Mouse (Mus musculus) midbrain, embryonic 15.5 days (tissue): ENCODE results near the gene Cdc14a. TPM values are rescaled to one million over a fixed set of nuclear protein-coding genes. Genes with fewer than 3 reads are reported as not detected.
"Not testable (repeated sequence)": the region's sequence is repeated elsewhere in the genome, so short reads cannot be mapped to it uniquely, and the experiment has no call there.

ENCODE experiments used
- ATAC-seq: fragments of 200-750 bp; cut with Nextera tagmentation; replicated peaks from 2 replicates; pipeline ENCODE4 v1.8.0; 2017; ENCODE audit warnings: moderate TSS enrichment
- H3K27ac ChIP-seq: fragments of 300-500 bp; sonication (generic); 2 replicates; pipeline ENCODE4 v1.5.1; 2015; ENCODE audit warnings: mild to moderate bottlenecking, inconsistent platforms
- H3K27me3 ChIP-seq: fragments of 300-500 bp; sonication (generic); replicated peaks from 2 replicates; pipeline ENCODE4 v1.6.1; 2015; ENCODE audit warnings: inconsistent platforms
- H3K36me3 ChIP-seq: fragments of 300-500 bp; sonication (generic); replicated peaks from 2 replicates; pipeline ENCODE4 v1.6.1; 2015; ENCODE audit warnings: inconsistent platforms
- H3K4me1 ChIP-seq: fragments of 300-500 bp; sonication (generic); 2 replicates; pipeline ENCODE4 v1.6.1; 2015; ENCODE audit warnings: inconsistent platforms
- H3K4me2 ChIP-seq: fragments of 300-500 bp; sonication (generic); 2 replicates; pipeline ENCODE4 v1.6.1; 2015; ENCODE audit warnings: inconsistent platforms, mild to moderate bottlenecking, moderate library complexity
- H3K4me3 ChIP-seq: fragments of 300-500 bp; sonication (generic); 2 replicates; pipeline ENCODE4 v1.5.1; 2015; ENCODE audit warnings: mild to moderate bottlenecking, inconsistent platforms
- H3K9ac ChIP-seq: fragments of 300-500 bp; sonication (generic); 2 replicates; pipeline ENCODE4 v1.6.1; 2015; ENCODE audit warnings: mild to moderate bottlenecking, inconsistent platforms
- H3K9me3 ChIP-seq: fragments of 300-500 bp; sonication (generic); 2 replicates; pipeline ENCODE4 v1.6.1; 2016; ENCODE audit warnings: inconsistent platforms
- WGBS: fragments of 180-500 bp; shearing (Covaris S2); methylation state at CpG from one replicate; pipeline ENCODE4 v1.1.7; 2015; ENCODE audit warnings: mixed read lengths; 5-methylcytosine and 5-hydroxymethylcytosine counted together
- polyA plus RNA-seq: library from polyadenylated mRNA; unstranded; fragments of >200 nt; fragmentation: Nextera tagmentation; extraction: Ambion mirVana; gene quantifications from 2 replicates; pipeline ENCODE4 v1.2.1, GENCODE M21; 2015

Cdc14a gene
- polyA plus RNA-seq, 1 experiment from 2014 or later = 3.3 TPM

DNA sequence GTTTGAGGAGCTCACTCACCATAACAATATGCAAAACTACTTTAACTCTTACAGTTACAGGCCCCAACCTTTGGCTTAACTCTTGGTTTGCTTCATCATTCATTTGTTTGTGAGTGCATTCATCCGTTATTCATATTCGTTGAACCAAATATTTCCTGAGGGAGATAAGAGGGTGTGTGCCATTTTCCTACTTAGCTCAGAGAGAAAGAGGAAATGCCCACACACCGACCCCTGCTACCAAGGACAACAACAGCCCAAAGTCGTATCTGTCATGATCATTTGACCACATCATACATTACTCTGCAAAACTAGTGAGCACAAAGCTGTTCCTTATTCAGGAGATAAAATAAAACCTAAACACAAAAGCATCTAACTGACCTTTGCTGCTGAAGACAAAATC, 66.7 kb downstream of the Cdc14a start:
- H3K9ac ChIP-seq = no peak overlapping the region
- H3K36me3 ChIP-seq = no peaks in the 10 kb centered on the region
- no peaks in the 10 kb centered on the region for H3K4me1 ChIP-seq
- H3K9me3 ChIP-seq = no peaks in the 10 kb centered on the region
- H3K27ac ChIP-seq = no peak overlapping the region
- H3K27me3 ChIP-seq = no peaks in the 10 kb centered on the region
- H3K4me2 ChIP-seq = no peak overlapping the region
- no peak for ATAC-seq
- 82% methylated on average over 4 of the region's 4 CpGs for WGBS
- no peak overlapping the region for H3K4me3 ChIP-seq

DNA sequence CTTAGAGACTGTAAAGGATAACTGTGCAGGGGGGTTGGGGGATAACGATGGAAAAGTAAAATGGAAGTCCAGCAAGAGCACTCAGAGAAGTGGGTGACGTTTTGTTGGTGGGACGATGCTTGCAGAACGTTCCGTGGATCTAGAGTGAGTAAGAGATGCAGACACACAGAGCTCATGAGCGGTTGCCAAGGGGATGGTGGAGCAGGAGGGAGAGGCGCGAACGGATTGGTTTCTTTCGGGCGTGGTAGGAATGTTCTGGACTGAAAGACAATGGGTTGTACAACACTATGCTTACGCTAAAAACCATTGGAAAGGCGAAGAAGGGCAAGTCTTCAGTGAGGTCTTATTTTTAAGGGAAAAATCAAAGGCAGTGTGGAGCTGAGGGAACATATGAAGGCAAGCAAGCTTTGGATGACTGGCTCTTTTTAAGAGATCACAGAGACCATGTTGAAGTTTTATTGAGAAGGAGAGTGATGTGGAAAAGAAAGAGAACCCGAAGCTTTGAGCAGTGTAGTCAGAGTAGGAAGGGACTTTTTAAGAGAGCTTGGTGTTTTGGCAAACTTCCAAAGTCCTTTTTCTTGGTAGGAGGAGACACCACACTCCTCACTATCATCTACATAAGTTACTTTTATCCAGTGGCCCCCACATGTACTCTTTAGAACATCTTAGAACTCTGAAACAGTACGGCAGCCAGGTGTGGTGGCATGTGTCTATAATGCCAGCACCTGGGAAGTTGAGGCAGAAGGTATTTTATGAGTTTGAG, 68.6 kb downstream of the Cdc14a start:
- no peaks in the 10 kb centered on the region for H3K4me1 ChIP-seq
- H3K4me3 ChIP-seq = no peak overlapping the region
- H3K27ac ChIP-seq = no peak overlapping the region
- ATAC-seq = no peak
- 90% methylated on average over 15 of the region's 15 CpGs for WGBS
- no peak overlapping the region for H3K4me2 ChIP-seq
- H3K9me3 ChIP-seq = no peaks in the 10 kb centered on the region
- no peaks in the 10 kb centered on the region for H3K36me3 ChIP-seq
- H3K9ac ChIP-seq = no peak overlapping the region
- no peaks in the 10 kb centered on the region for H3K27me3 ChIP-seq

DNA sequence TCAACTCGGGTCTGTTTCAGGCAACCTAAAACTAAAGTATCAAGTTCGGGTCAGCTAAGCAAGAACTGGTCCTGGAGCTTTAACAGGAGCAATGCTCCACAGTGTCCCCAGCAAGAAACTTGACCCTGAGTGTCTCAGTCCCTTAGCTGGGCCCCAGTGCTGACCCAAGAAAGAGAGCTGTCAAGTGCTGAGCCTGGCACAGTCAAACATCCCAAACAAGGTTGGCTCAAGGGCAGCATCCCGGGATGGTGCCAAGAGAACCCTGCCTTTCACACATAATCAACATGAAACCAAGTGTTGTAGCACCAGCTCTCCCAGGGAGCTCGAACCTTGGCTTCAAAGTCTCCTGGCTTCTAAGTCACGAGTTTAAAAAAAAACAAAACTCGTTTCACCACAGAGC, 71.3 kb downstream of the Cdc14a start:
- H3K36me3 ChIP-seq = no peaks in the 10 kb centered on the region
- no peak overlapping the region for H3K9ac ChIP-seq
- H3K9me3 ChIP-seq = no peaks in the 10 kb centered on the region
- H3K27ac ChIP-seq = no peak overlapping the region
- no peak overlapping the region for H3K4me2 ChIP-seq
- no peaks in the 10 kb centered on the region for H3K27me3 ChIP-seq
- 85% methylated on average over 6 of the region's 6 CpGs for WGBS
- no peak for ATAC-seq
- no peaks in the 10 kb centered on the region for H3K4me1 ChIP-seq
- H3K4me3 ChIP-seq = no peak overlapping the region

DNA sequence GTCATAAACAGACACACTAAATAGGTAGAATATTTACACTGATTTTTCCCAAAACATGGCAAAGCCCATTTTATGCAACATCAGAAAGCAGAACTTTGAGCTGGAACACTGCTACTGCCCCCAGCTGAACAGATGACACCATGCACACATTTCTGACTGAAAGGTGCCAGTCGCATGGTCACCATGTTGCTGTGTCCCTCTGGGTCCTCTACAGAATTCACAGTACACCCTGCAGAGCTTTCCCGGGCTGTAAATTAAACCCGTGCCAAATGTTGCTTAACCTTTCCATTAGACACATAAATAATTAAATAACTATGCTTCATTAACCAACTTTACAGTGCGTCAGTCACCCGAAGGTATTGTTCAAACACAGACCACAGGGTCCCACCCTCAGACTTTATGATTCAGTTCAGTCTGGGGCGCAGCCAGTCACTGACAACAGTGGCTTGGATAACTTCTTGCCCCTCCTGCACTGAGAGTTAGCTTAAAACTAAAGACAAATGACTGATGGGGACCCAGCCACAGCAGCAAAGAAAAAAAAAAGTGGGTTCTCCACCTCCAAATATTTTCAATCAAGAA, 73.4 kb downstream of the Cdc14a start:
- Histone ChIP-seq H3K9ac (no peak overlapping the region), H3K4me1 (no peaks in the 10 kb centered on the region), H3K36me3 (no peaks in the 10 kb centered on the region), H3K9me3 (no peaks in the 10 kb centered on the region), H3K4me3 (no peak overlapping the region), H3K27me3 (no peaks in the 10 kb centered on the region), H3K4me2 (no peak overlapping the region), H3K27ac (no peak overlapping the region)
- 76% methylated on average over 6 of the region's 6 CpGs for WGBS
- no peak for ATAC-seq

DNA sequence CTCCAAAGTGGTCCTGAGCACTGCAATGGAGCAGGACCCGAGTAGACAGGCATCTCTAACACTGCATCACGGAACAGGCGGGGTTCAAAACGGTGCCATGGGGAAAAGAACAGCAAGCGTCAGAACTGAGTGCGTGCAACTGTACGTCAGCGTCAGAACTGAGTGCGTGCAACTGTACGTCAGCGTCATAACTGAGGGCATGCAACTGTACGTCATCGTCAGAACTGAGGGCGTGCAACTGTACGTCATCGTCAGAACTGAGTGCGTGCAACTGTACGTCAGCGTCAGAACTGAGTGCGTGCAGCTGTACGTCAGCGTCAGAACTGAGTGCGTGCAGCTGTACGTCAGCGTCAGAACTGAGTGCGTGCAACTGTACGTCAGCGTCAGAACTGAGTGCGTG, 76.3 kb downstream of the Cdc14a start:
- not testable (repeated sequence) for H3K4me1 ChIP-seq, H3K27me3 ChIP-seq
- 97% methylated on average over 29 of the region's 29 CpGs for WGBS

DNA sequence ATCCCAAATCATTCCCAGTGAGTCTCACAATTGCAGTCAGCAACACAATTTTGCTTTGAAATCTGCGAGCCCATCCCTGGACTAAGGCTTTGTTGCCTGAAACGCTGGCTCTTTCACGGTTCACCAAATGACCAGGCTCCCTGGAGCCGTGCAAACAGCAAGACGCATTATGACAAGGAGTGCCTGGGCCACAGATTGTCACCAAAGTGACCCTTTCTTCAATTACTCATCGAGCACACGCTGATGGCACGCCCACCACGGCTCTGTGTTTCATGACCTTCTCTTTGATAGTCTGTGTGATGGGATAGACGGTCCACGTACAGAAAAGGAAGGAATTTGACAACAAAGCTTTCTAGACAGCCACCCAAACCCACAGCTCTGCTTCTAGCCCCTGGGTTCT, 78.6 kb downstream of the Cdc14a start:
- Histone ChIP-seq H3K4me1 (no peaks in the 10 kb centered on the region), H3K27me3 (no peaks in the 10 kb centered on the region), H3K4me3 (no peak overlapping the region), H3K9ac (no peak overlapping the region), H3K9me3 (no peaks in the 10 kb centered on the region), H3K36me3 (no peaks in the 10 kb centered on the region), H3K4me2 (no peak overlapping the region), H3K27ac (no peak overlapping the region)
- 70% methylated on average over 11 of the region's 11 CpGs for WGBS
- 0 out of 2 replicates have a peak, but pooled peaks have one; percentile 32 for ATAC-seq

More for the DNA sequence above, 76.3 kb downstream of the Cdc14a start:
- H3K4me2 ChIP-seq, H3K36me3 ChIP-seq, H3K27ac ChIP-seq, H3K9me3 ChIP-seq, H3K9ac ChIP-seq, ATAC-seq, H3K4me3 ChIP-seq: not testable (repeated sequence)

DNA sequence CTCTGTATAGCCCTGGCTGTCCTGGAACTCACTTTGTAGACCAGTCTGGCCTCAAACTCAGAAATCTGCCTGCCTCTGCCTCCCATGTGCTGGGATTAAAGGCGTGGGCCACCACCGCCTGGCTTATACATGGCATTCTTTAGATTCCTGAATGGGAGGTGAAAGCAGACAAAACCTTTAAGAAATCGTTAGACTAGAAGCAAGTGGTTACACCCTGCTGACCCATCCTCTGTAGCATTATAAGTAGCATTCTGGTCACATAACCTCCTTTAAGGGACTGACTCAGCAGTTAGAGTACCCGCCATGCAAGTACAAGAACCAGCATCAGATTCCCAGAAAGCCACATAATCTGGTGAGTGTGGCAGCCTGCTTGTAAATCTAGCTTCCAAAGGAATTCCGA, 81.6 kb downstream of the Cdc14a start:
- H3K4me1 ChIP-seq = no peaks in the 10 kb centered on the region
- no peak overlapping the region for H3K4me2 ChIP-seq
- H3K27ac ChIP-seq = no peak overlapping the region
- no peak overlapping the region for H3K9ac ChIP-seq
- no peaks in the 10 kb centered on the region for H3K9me3 ChIP-seq
- H3K27me3 ChIP-seq = no peaks in the 10 kb centered on the region
- 90% methylated on average over 5 of the region's 5 CpGs for WGBS
- H3K4me3 ChIP-seq = no peak overlapping the region
- H3K36me3 ChIP-seq = no peaks in the 10 kb centered on the region
- no peak for ATAC-seq

DNA sequence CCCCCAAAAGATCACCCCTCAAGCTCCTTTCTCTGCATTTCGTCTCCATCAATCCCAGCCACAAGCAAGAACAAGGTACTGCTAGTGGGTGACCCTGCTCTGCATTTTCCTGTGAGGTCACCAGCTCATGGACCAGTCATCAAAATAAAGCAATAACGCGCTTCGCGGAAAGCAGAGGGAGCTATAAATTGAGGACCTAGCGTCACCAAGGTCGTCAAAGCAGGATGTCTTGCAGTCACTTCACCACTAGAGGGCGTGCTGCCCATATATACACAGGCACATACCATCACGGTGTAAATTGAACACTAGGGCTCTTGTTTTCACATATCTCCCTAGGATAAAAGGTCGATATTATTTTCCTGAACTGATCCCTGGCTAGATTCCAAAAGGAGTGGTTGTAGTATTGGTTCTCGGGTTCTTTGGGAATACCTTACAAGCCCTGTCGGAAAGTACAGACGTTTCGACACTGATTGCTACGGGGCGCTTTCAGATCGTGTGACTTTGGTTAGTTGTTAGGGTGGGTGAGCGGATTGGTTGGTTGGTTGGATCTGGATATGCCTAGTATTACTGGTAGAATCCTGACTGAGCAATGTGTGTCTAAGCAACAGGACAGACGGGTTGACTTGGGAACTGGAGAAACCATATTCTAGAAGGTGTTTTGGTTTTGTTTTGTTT, 82.7 kb downstream of the Cdc14a start:
- H3K27me3 ChIP-seq = no peaks in the 10 kb centered on the region
- 53% methylated on average over 19 of the region's 19 CpGs for WGBS
- ATAC-seq = peak; percentile 74; the same call in 1 of the 2 replicates

DNA sequence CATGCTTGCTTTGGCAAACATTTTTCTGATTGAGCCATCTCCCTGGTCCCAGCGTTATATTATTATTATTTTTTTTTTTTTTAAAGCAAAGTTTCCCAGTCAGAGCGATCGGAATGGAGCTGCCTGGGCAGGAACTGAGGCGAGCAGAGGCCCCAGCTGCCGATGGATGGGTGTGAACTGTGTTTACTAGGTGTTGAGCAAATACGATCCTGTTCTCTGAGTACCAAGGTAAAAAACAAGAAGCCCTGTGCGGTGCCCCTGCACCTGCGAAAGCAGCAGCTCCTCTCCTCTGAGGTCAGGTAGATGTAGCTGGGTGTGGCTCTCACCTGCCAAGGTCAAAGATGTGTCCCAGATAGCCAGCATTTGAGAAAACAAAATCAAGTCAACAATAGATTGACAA, 83.6 kb downstream of the Cdc14a start:
- Histone ChIP-seq H3K9ac (no peak overlapping the region), H3K27me3 (no peaks in the 10 kb centered on the region), H3K4me2 (no peak overlapping the region), H3K9me3 (no peaks in the 10 kb centered on the region), H3K4me3 (no peak overlapping the region), H3K27ac (no peak overlapping the region), H3K36me3 (no peaks in the 10 kb centered on the region), H3K4me1 (no peaks in the 10 kb centered on the region)
- ATAC-seq = no peak
- WGBS = 93% methylated on average over 8 of the region's 8 CpGs

More for the DNA sequence above, 82.7 kb downstream of the Cdc14a start:
- no peaks in the 10 kb centered on the region for H3K4me1 ChIP-seq
- H3K36me3 ChIP-seq = no peaks in the 10 kb centered on the region
- no peak overlapping the region for H3K4me3 ChIP-seq
- no peak overlapping the region for H3K27ac ChIP-seq
- H3K9me3 ChIP-seq = no peaks in the 10 kb centered on the region
- no peak overlapping the region for H3K4me2 ChIP-seq
- H3K9ac ChIP-seq = no peak overlapping the region

DNA sequence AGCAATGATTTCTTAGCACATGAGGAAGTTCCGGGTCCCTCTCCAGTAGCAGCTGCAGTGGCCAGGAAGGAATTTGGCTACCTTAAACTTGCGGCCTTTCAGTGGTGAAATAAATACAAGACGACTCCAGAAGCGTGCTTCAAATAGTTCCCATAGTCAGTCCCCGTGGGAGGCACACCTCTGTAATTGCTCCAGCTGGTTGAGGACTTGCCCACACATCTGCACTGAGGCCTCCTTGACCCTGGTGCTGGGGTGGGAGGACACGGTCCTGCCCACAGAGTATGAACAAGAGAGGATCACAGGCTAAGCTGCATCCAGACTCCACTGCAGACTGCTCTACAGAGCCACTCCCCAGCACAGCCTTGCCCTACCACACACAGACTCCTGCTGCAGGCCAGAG, 85.2 kb downstream of the Cdc14a start:
- Histone ChIP-seq H3K27ac (no peak overlapping the region), H3K27me3 (no peaks in the 10 kb centered on the region), H3K9ac (no peak overlapping the region), H3K36me3 (no peaks in the 10 kb centered on the region), H3K4me3 (no peak overlapping the region), H3K4me2 (no peak overlapping the region), H3K9me3 (no peaks in the 10 kb centered on the region), H3K4me1 (no peaks in the 10 kb centered on the region)
- ATAC-seq = no peak
- WGBS = 80% methylated on average over 6 of the region's 6 CpGs

DNA sequence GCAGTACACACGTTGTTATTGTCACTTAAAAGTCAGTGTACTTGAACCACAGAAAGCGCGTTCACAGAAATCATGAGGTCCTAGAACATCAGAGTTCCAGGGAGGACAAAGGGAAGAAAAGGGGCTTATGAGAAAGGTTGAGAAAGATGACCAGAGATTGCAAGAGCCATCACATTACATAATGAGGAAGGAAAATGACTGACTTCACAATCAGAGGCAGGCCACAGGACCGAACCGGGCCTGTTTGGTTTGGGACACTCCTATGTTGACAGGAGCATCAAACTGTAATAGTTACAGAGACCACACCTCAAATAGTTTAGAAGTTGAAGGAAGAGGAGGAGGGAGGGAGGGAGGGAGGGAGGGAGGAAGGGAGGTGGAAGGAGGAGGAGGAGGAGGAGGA, 86.0 kb downstream of the Cdc14a start:
- H3K4me3 ChIP-seq = no peak overlapping the region
- no peaks in the 10 kb centered on the region for H3K9me3 ChIP-seq
- no peak overlapping the region for H3K27ac ChIP-seq
- 95% methylated on average over 5 of the region's 5 CpGs for WGBS
- no peaks in the 10 kb centered on the region for H3K36me3 ChIP-seq
- no peak overlapping the region for H3K4me2 ChIP-seq
- no peaks in the 10 kb centered on the region for H3K27me3 ChIP-seq
- no peak overlapping the region for H3K9ac ChIP-seq
- ATAC-seq = no peak
- no peaks in the 10 kb centered on the region for H3K4me1 ChIP-seq

DNA sequence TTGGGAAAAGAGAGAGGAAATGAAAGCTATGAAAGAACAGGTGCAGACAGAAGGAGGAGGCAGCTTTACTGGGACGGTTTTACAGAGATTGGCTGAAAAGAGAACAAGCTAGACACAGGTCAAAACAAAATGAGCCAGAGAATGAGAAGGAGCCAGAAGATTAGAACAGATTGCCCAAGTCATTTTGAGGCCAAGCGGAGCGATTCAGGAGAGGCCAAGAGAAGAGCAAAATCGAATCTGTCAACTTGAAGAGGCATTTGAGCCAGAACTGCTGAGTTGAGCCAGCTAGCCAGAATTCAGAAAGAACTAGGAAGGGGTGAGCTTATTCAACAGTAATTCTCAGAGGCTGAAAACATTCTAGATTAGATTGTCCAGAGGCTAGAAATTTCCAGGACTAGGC, 88.8 kb downstream of the Cdc14a start:
- no peak overlapping the region for H3K4me3 ChIP-seq
- no peaks in the 10 kb centered on the region for H3K36me3 ChIP-seq
- H3K27ac ChIP-seq = no peak overlapping the region
- no peaks in the 10 kb centered on the region for H3K27me3 ChIP-seq
- no peak overlapping the region for H3K4me2 ChIP-seq
- ATAC-seq = no peak
- H3K9me3 ChIP-seq = no peaks in the 10 kb centered on the region
- 74% methylated on average over 4 of the region's 4 CpGs for WGBS
- no peaks in the 10 kb centered on the region for H3K4me1 ChIP-seq
- H3K9ac ChIP-seq = no peak overlapping the region

DNA sequence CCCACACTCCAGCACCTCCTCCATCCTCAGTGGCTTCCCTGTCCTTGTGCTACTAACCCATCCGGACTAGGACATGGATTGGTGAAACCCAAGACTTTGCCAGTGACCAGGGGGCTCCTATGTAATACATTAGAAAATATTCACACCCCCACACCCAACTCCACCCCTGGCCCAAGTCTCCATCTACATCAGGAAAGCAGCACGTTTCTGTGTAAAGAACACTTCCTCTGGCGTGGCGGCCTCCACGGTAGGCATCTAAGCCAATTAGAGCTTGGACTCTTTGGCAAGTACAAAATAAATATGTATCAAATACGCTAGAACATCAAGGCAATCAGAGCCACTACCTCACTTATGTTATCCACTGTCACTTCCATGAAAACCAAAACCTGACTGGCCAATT, 90.1 kb downstream of the Cdc14a start:
- no peak overlapping the region for H3K27ac ChIP-seq
- no peak for ATAC-seq
- H3K27me3 ChIP-seq = no peaks in the 10 kb centered on the region
- no peak overlapping the region for H3K4me3 ChIP-seq
- H3K9ac ChIP-seq = no peak overlapping the region
- no peaks in the 10 kb centered on the region for H3K36me3 ChIP-seq
- WGBS = 82% methylated on average over 6 of the region's 6 CpGs
- H3K4me2 ChIP-seq = no peak overlapping the region
- no peaks in the 10 kb centered on the region for H3K9me3 ChIP-seq
- no peaks in the 10 kb centered on the region for H3K4me1 ChIP-seq
